Mouse (Mus musculus) intestine, embryonic 15.5 days (tissue): ENCODE data around the gene Spaar. TPM values are rescaled to one million over a fixed set of nuclear protein-coding genes. Genes with fewer than 3 reads are reported as not detected.

ENCODE experiments used
- ATAC-seq: fragments of 200-750 bp; cut with Nextera tagmentation; 2 replicates; pipeline ENCODE4 v1.8.0; 2017; ENCODE audit warnings: moderate TSS enrichment, moderate library complexity
- H3K27ac ChIP-seq: fragments of 300-500 bp; sonication (generic); 2 replicates; pipeline ENCODE4 v1.5.1; 2015; ENCODE audit warnings: mild to moderate bottlenecking, inconsistent platforms
- H3K27me3 ChIP-seq: fragments of 300-500 bp; sonication (generic); replicated peaks from 2 replicates; pipeline ENCODE4 v1.6.1; 2015; ENCODE audit warnings: inconsistent platforms
- H3K36me3 ChIP-seq: fragments of 300-500 bp; sonication (generic); 2 replicates; pipeline ENCODE4 v1.6.1; 2015; ENCODE audit warnings: inconsistent platforms
- H3K4me1 ChIP-seq: fragments of 300-500 bp; sonication (generic); replicated peaks from 2 replicates; pipeline ENCODE4 v1.6.1; 2015; ENCODE audit warnings: inconsistent platforms
- H3K4me2 ChIP-seq: fragments of 300-500 bp; sonication (generic); replicated peaks from 2 replicates; pipeline ENCODE4 v1.6.1; 2015; ENCODE audit warnings: mild to moderate bottlenecking, inconsistent platforms
- H3K4me3 ChIP-seq: fragments of 300-500 bp; sonication (generic); replicated peaks from 2 replicates; pipeline ENCODE4 v1.5.1; 2015; ENCODE audit warnings: inconsistent platforms
- H3K9ac ChIP-seq: fragments of 300-500 bp; sonication (generic); 2 replicates; pipeline ENCODE4 v1.6.1; 2015; ENCODE audit warnings: inconsistent platforms
- H3K9me3 ChIP-seq: fragments of 300-500 bp; sonication (generic); 2 replicates; pipeline ENCODE4 v1.6.1; 2016; ENCODE audit warnings: inconsistent platforms
- WGBS: fragments of 180-500 bp; shearing (Covaris S2); methylation state at CpG from one replicate; pipeline ENCODE4 v1.1.7; 2015; 5-methylcytosine and 5-hydroxymethylcytosine counted together
- polyA plus RNA-seq: library from polyadenylated mRNA; unstranded; fragments of >200 nt; fragmentation: Nextera tagmentation; extraction: Ambion mirVana; gene quantifications from 2 replicates; pipeline ENCODE4 v1.2.1, GENCODE M21; 2015

The Spaar gene
- polyA plus RNA-seq, 1 experiment from 2014 or later, result 0.16 TPM

- no peaks in the 10 kb centered on the region for H3K9me3 ChIP-seq
- H3K4me2 ChIP-seq, result no peak overlapping the region
- H3K27me3 ChIP-seq, result no peaks in the 10 kb centered on the region
- H3K9ac ChIP-seq, result no peak overlapping the region
- no peak for ATAC-seq
- WGBS, result 2% methylated on average over 2 of the region's 2 CpGs
- H3K36me3 ChIP-seq, result no peaks in the 10 kb centered on the region
- H3K4me1 ChIP-seq, result no peaks in the 10 kb centered on the region
- H3K4me3 ChIP-seq, result no peak overlapping the region
- no peak overlapping the region for H3K27ac ChIP-seq
Measured at GRCm38 (mm10) chr4:43711821-43712220, 18.0 kb upstream of the Spaar start.

GRCm38 (mm10) chr4:43713652-43714219 is 16.1 kb upstream of the Spaar start:
- Histone ChIP-seq H3K27ac (no peak overlapping the region), H3K36me3 (no peaks in the 10 kb centered on the region), H3K4me3 (no peak overlapping the region), H3K4me1 (no peaks in the 10 kb centered on the region), H3K27me3 (no peaks in the 10 kb centered on the region), H3K4me2 (no peak overlapping the region), H3K9ac (no peak overlapping the region), H3K9me3 (no peaks in the 10 kb centered on the region)
- ATAC-seq, result no peak
- 33% methylated on average over 7 of the region's 7 CpGs for WGBS

- no peak; the same call in 1 of the 2 replicates for ATAC-seq
- no peak overlapping the region for H3K4me2 ChIP-seq
- H3K27ac ChIP-seq, result no peak overlapping the region
- H3K9ac ChIP-seq, result no peak overlapping the region
- H3K4me3 ChIP-seq, result no peak overlapping the region
- 50% methylated on average over 12 of the region's 16 CpGs for WGBS
- H3K9me3 ChIP-seq, result no peaks in the 10 kb centered on the region
- H3K36me3 ChIP-seq, result no peaks in the 10 kb centered on the region
- no peaks in the 10 kb centered on the region for H3K27me3 ChIP-seq
- H3K4me1 ChIP-seq, result no peaks in the 10 kb centered on the region
Measured at GRCm38 (mm10) chr4:43720491-43721228, 9.2 kb upstream of the Spaar start.

- H3K4me1 ChIP-seq, result peaks cover 9% of the 10 kb centered on the region
- H3K27me3 ChIP-seq, result no peaks in the 10 kb centered on the region
- H3K27ac ChIP-seq, result no peak overlapping the region
- WGBS, result 87% methylated on average over 4 of the region's 4 CpGs
- ATAC-seq, result no peak
- H3K36me3 ChIP-seq, result no peaks in the 10 kb centered on the region
- no peaks in the 10 kb centered on the region for H3K9me3 ChIP-seq
- no peak overlapping the region for H3K4me3 ChIP-seq
- no peak overlapping the region for H3K4me2 ChIP-seq
- no peak overlapping the region for H3K9ac ChIP-seq
Measured at GRCm38 (mm10) chr4:43722191-43722590, 7.6 kb upstream of the Spaar start.

- Histone ChIP-seq H3K27ac (no peak overlapping the region), H3K4me2 (no peak overlapping the region), H3K9ac (no peak overlapping the region), H3K36me3 (no peaks in the 10 kb centered on the region), H3K9me3 (no peaks in the 10 kb centered on the region), H3K4me1 (peaks cover 31% of the 10 kb centered on the region), H3K27me3 (no peaks in the 10 kb centered on the region), H3K4me3 (no peak overlapping the region)
- 28% methylated on average over 1 of the region's 1 CpGs for WGBS
- ATAC-seq, result no peak
Measured at GRCm38 (mm10) chr4:43724764-43725163, 5.1 kb upstream of the Spaar start.

- Histone ChIP-seq H3K36me3 (no peaks in the 10 kb centered on the region), H3K4me3 (no peak overlapping the region), H3K9me3 (no peaks in the 10 kb centered on the region), H3K4me1 (peaks cover 36% of the 10 kb centered on the region), H3K4me2 (no peak overlapping the region), H3K27me3 (no peaks in the 10 kb centered on the region), H3K9ac (no peak overlapping the region), H3K27ac (peak overlapping the region; percentile 56)
- WGBS, result 50% methylated on average over 12 of the region's 12 CpGs
- no peak; the same call in 1 of the 2 replicates for ATAC-seq
Measured at GRCm38 (mm10) chr4:43726228-43726993, 3.4 kb upstream of the Spaar start.

GRCm38 (mm10) chr4:43726995-43727394 is 2.8 kb upstream of the Spaar start, which contains the start of gene Hrct1:
Gene Hrct1, plus strand, starts transcription at chr4:43727188.
- no peaks in the 10 kb centered on the region for H3K9me3 ChIP-seq
- peaks cover 36% of the 10 kb centered on the region for H3K4me1 ChIP-seq
- H3K9ac ChIP-seq, result no peak within 1 kb of the TSS
- H3K4me2 ChIP-seq, result no peak within 1 kb of the TSS
- peak; percentile 78 for ATAC-seq
- H3K27me3 ChIP-seq, result no peaks in the 10 kb centered on the region
- 22% methylated on average over 3 of the region's 3 CpGs for WGBS
- no peaks in the 10 kb centered on the region for H3K36me3 ChIP-seq
- H3K4me3 ChIP-seq, result no peak within 1 kb of the TSS
- peak within 1 kb of the TSS; percentile 56 for H3K27ac ChIP-seq

- Histone ChIP-seq H3K27ac (peak overlapping the region; percentile 56), H3K27me3 (no peaks in the 10 kb centered on the region), H3K4me2 (no peak overlapping the region; the same call in 1 of the 2 replicates), H3K4me1 (peaks cover 36% of the 10 kb centered on the region), H3K4me3 (no peak overlapping the region), H3K9me3 (no peaks in the 10 kb centered on the region), H3K9ac (no peak overlapping the region), H3K36me3 (no peaks in the 10 kb centered on the region)
- WGBS, result 74% methylated on average over 7 of the region's 7 CpGs
- peak; percentile 34 for ATAC-seq
Measured at GRCm38 (mm10) chr4:43727718-43728575, 1.9 kb upstream of the Spaar start.

- Histone ChIP-seq H3K9ac (no peak overlapping the region), H3K4me2 (no peak overlapping the region; the same call in 1 of the 2 replicates), H3K36me3 (no peaks in the 10 kb centered on the region), H3K4me3 (no peak overlapping the region), H3K9me3 (no peaks in the 10 kb centered on the region), H3K27me3 (no peaks in the 10 kb centered on the region), H3K4me1 (peaks cover 36% of the 10 kb centered on the region), H3K27ac (peak overlapping the region; percentile 56)
- ATAC-seq, result peak; percentile 63
- WGBS, result 9% methylated on average over 5 of the region's 5 CpGs
Measured at GRCm38 (mm10) chr4:43728576-43728954, 1.3 kb upstream of the Spaar start.

- Histone ChIP-seq H3K9me3 (no peaks in the 10 kb centered on the region), H3K4me2 (no peak overlapping the region), H3K4me1 (peaks cover 36% of the 10 kb centered on the region), H3K27me3 (no peaks in the 10 kb centered on the region), H3K4me3 (no peak overlapping the region), H3K9ac (no peak overlapping the region), H3K27ac (peak overlapping the region; percentile 56), H3K36me3 (no peaks in the 10 kb centered on the region)
- no peak for ATAC-seq
- 50% methylated on average over 3 of the region's 3 CpGs for WGBS
Measured at GRCm38 (mm10) chr4:43729126-43729525, 708 bp upstream of the Spaar start.

GRCm38 (mm10) chr4:43730750-43731297 is 990 bp downstream of the Spaar start:
- H3K4me2 ChIP-seq, result no peak overlapping the region
- WGBS, result 67% methylated on average over 21 of the region's 21 CpGs
- H3K27me3 ChIP-seq, result no peaks in the 10 kb centered on the region
- H3K36me3 ChIP-seq, result no peaks in the 10 kb centered on the region
- no peak for ATAC-seq
- H3K9ac ChIP-seq, result no peak overlapping the region
- no peaks in the 10 kb centered on the region for H3K9me3 ChIP-seq
- H3K4me1 ChIP-seq, result peaks cover 36% of the 10 kb centered on the region
- H3K4me3 ChIP-seq, result no peak overlapping the region
- H3K27ac ChIP-seq, result no peak overlapping the region
